Mouse (Mus musculus) ES-E14 (cell line): ENCODE data around the gene Rptor. TPM values are rescaled to one million over a fixed set of nuclear protein-coding genes. Genes with fewer than 3 reads are reported as not detected.

Experiments used
- DNase-seq: peaks from one replicate; pipeline ENCODE4 v3.0.0-alpha.2; 2013; ENCODE audit warnings: low read depth, low spot score
- H3K27ac ChIP-seq: 2 replicates; pipeline ENCODE4 v1.5.1; 2012; ENCODE audit warnings: low read depth, mild to moderate bottlenecking, low read length, moderate library complexity, mixed read lengths; ENCODE audit not compliant: poor library complexity, insufficient read depth, severe bottlenecking
- H3K36me3 ChIP-seq: 2 replicates; pipeline ENCODE4 v1.6.1; 2012; ENCODE audit warnings: mild to moderate bottlenecking, low read length, moderate library complexity, mixed read lengths; ENCODE audit not compliant: control insufficient read depth, poor library complexity, insufficient read depth, severe bottlenecking
- H3K4me1 ChIP-seq, 2 experiments: fragments of 150-350 bp in 1 of 2; sonication (generic) in 1 of 2; 2 replicates each; pipeline ENCODE4 v1.6.1; 2012; ENCODE audit warnings: low read length in 2 of 2, mild to moderate bottlenecking in 1 of 2, mixed read lengths in 1 of 2; ENCODE audit not compliant: control insufficient read depth in 2 of 2, insufficient read depth in 2 of 2, poor library complexity in 1 of 2
- H3K4me3 ChIP-seq, 2 experiments: fragments of 150-350 bp in 1 of 2; sonication (generic) in 1 of 2; 2 replicates each; pipeline ENCODE4 v1.5.1; 2012; ENCODE audit warnings: low read length in 2 of 2, low read depth in 1 of 2, mild to moderate bottlenecking in 1 of 2, mixed read lengths in 1 of 2; ENCODE audit not compliant: insufficient read depth in 1 of 2, poor library complexity in 1 of 2, severe bottlenecking in 1 of 2
- H3K9ac ChIP-seq: 2 replicates; pipeline ENCODE4 v1.6.1; 2012; ENCODE audit warnings: low read depth, mild to moderate bottlenecking, low read length, mixed read lengths; ENCODE audit not compliant: poor library complexity, insufficient read depth, severe bottlenecking
- H3K9me3 ChIP-seq: fragments of 150-350 bp; sonication (generic); 2 replicates; pipeline ENCODE4 v1.6.1; 2012; ENCODE audit warnings: low read depth, mild to moderate bottlenecking, low read length; ENCODE audit not compliant: control insufficient read depth, insufficient read depth
- CHD2 ChIP-seq: IDR thresholded peaks from 2 replicates; pipeline ENCODE4 v1.6.1; 2014; ENCODE audit warnings: mild to moderate bottlenecking, low read depth, low read length, inconsistent platforms
- HCFC1 ChIP-seq: IDR thresholded peaks from 2 replicates; pipeline ENCODE4 v1.6.1; 2012; ENCODE audit warnings: low read length, inconsistent platforms, borderline replicate concordance; ENCODE audit not compliant: insufficient read depth
- MAFK ChIP-seq: IDR thresholded peaks from 2 replicates; pipeline ENCODE4 v1.6.1; 2014; ENCODE audit warnings: mild to moderate bottlenecking, low read depth, low read length, inconsistent platforms; ENCODE audit not compliant: insufficient read depth
- ZC3H11A ChIP-seq: IDR thresholded peaks from 2 replicates; pipeline ENCODE4 v1.6.1; 2012; ENCODE audit warnings: low read depth, mild to moderate bottlenecking, inconsistent platforms, low read length, borderline replicate concordance
- ZNF384 ChIP-seq: IDR thresholded peaks from 2 replicates; pipeline ENCODE4 v1.6.1; 2012; ENCODE audit warnings: low read depth, low read length, inconsistent platforms
- in situ Hi-C, 2 experiments: fragments of 600-800 bp; cut with MboI; formaldehyde crosslinking; loops; one replicate each; pipeline ENCODE4 v1.15.1; 2025; ENCODE audit warnings: low sequenced_read_pairs in 2 of 2, inconsistent platforms in 1 of 2; ENCODE audit not compliant: unreplicated experiment in 2 of 2
- total RNA-seq: library from RNA; depleted of rRNA; stranded (reverse); fragments of 300-350 nt; gene quantifications from 2 replicates; pipeline ENCODE4 v1.2.3, GENCODE M21; 2012

The Rptor gene
- total RNA-seq, 1 experiment = 59.7 TPM

DNA sequence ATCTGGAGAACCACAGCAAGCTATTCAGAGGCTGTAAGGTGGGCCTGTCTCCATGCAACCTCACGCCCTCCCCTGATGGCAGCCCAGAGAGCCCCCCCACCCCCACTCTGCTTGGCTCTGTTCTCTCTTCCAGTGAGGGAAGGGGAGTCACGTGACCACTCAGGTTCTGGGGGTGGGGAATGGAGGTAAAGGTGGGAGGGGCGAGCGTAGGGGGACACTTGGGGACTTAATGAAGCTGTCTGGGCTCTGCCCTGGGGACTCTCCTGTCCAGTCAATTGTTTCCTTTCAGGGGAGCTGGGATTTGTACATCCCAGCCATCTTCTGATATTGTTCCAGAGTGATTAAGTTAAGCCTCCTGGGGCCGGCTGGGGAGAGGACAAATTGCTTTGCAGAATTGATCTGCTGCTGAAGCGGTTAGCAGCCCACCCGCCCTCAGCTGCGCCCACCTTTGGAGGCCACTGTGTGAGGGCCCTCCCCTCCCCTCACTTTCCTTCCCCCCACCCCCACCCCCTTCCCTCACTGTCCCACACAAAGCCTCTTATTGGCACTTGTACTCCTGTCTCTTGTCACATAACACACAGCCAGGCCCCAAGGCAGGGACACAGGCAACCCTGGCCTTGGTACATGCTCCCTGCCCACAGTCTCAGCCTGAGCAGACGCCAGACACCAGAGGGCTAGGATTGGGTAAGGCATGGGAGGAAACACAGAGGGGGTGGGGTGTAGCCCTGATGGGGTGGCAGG is 43.7 kb upstream of the Rptor start:
- H3K4me1 ChIP-seq = peaks cover 3 to 23% of the 10 kb centered on the region in 2 experiments; a peak in 3 of 4 replicates
- peak overlapping the region in 1 of 2 experiments; percentile 23; a peak in 1 of 4 replicates for H3K4me3 ChIP-seq
- in situ Hi-C loops = no loop called here
- peak; percentile 13 for DNase-seq
- no peak overlapping the region; the same call in 1 of the 2 replicates for H3K27ac ChIP-seq
- TF ChIP-seq HCFC1 (no peak), ZNF384 (no peak), CHD2 (no peak), ZC3H11A (no peak), MAFK (no peak)
- H3K9ac ChIP-seq = no peak overlapping the region
- H3K9me3 ChIP-seq = no peaks in the 10 kb centered on the region
- H3K36me3 ChIP-seq = no peaks in the 10 kb centered on the region

DNA sequence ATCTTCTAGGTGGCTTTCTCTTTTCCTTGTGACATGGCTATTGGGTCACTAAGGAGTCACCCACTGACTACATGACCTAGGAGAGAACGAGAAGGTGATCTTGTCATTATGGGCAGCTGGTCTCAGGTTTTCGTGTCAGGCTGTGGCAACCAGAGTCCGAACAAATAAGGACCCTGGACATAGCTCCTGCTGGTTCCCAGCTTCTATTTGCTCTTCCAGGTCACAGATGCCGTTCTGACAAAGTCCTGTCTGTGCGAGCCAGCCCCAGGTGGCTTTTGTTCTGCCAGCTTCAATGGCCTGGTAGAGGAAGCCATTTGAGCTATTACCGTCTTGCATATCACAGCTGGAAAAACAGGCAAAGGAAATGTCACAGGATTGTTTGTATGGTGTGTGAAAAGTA is 40.4 kb upstream of the Rptor start:
- Histone ChIP-seq H3K9me3 (no peaks in the 10 kb centered on the region), H3K4me3 (no peak overlapping the region), H3K9ac (no peak overlapping the region), H3K36me3 (no peaks in the 10 kb centered on the region), H3K4me1 (peaks cover 3 to 28% of the 10 kb centered on the region in 2 experiments; a peak in 3 of 4 replicates), H3K27ac (no peak overlapping the region)
- DNase-seq = no peak
- in situ Hi-C loops = no loop called here
- TF ChIP-seq HCFC1 (no peak), MAFK (no peak), ZC3H11A (no peak), CHD2 (no peak), ZNF384 (no peak)

DNA sequence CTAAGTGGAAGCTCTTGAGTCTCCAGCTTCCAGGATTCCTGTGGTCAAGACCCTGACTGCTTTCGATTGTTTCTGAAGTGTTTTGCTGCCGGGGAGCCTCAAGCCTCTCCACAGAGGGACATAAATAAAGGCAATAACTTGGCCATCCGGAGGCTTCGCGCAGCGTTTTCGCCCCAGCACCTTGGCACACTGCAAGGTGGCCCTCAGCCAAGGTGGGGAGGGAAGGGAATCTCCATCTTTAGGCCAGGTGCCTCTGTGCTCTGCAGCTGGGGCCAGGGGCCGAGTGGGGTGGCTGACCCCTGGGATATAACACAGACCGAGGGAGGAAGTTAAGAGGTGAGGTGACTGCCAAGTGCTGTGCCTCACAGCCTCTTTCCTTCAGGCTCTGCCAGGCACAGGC is 39.5 kb upstream of the Rptor start:
- Histone ChIP-seq H3K4me1 (peaks cover 3 to 27% of the 10 kb centered on the region in 2 experiments; a peak in 3 of 4 replicates), H3K27ac (no peak overlapping the region), H3K9ac (no peak overlapping the region), H3K4me3 (no peak overlapping the region), H3K9me3 (no peaks in the 10 kb centered on the region), H3K36me3 (no peaks in the 10 kb centered on the region)
- DNase-seq = no peak
- TF ChIP-seq ZNF384 = no peak
- TF ChIP-seq CHD2 = no peak
- no peak for TF ChIP-seq HCFC1
- no peak for TF ChIP-seq MAFK
- TF ChIP-seq ZC3H11A = no peak
- in situ Hi-C loops = no loop called here

DNA sequence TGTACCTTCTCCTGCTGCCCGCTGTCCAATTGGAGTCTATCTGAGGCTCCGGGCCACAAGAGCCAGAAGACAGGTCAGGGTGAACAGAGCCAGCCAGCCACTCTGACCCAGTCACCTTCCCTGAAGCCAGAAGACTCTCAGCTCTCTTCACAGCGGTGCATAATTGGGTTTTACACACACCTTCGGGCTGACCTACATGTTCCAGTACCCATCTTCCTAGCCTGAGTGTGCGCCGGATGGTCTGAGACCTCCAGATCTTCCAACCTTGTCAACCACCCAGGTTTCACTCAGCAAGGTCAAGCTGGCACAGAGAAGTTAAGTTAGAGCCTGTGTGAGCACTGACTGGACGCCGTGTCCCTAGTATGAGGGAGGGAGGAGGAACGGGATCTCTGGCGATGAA is 38.3 kb upstream of the Rptor start:
- Histone ChIP-seq H3K27ac (no peak overlapping the region), H3K4me1 (peaks cover 3 to 16% of the 10 kb centered on the region in 2 experiments; a peak in 2 of 4 replicates), H3K9ac (no peak overlapping the region), H3K4me3 (no peak overlapping the region), H3K9me3 (no peaks in the 10 kb centered on the region), H3K36me3 (no peaks in the 10 kb centered on the region)
- in situ Hi-C loops = no loop called here
- no peak for TF ChIP-seq CHD2
- TF ChIP-seq ZC3H11A = no peak
- TF ChIP-seq MAFK = no peak
- no peak for TF ChIP-seq HCFC1
- no peak for TF ChIP-seq ZNF384
- no peak for DNase-seq

- peaks cover 1 to 9% of the 10 kb centered on the region in 2 experiments; a peak in 1 of 4 replicates for H3K4me1 ChIP-seq
- no peaks in the 10 kb centered on the region for H3K36me3 ChIP-seq
- H3K9ac ChIP-seq = no peak overlapping the region
- H3K27ac ChIP-seq = no peak overlapping the region
- no peak for DNase-seq
- in situ Hi-C loops = no loop called here
- H3K9me3 ChIP-seq = no peaks in the 10 kb centered on the region
- TF ChIP-seq HCFC1 (no peak), ZC3H11A (no peak), CHD2 (no peak), ZNF384 (no peak), MAFK (no peak)
- no peak overlapping the region for H3K4me3 ChIP-seq
Observed at GRCm38 (mm10) chr11:119565021-119565420, 37.7 kb upstream of the Rptor start.
